Mouse (Mus musculus) MEL (cell line): ENCODE measurements around the gene Gosr2. TPM values are rescaled to one million over a fixed set of nuclear protein-coding genes. Genes with fewer than 3 reads are reported as not detected.

Experiments
- DNase-seq: peaks from one replicate; pipeline ENCODE4 v3.0.0; 2011; ENCODE audit warnings: low read depth, low spot score
- H3K27ac ChIP-seq: 2 replicates; pipeline ENCODE4 v1.5.1; 2012; ENCODE audit warnings: low read depth, mild to moderate bottlenecking, control low read depth, low read length, moderate library complexity; ENCODE audit not compliant: control insufficient read depth
- H3K27me3 ChIP-seq, 2 experiments: fragments of 150-350 bp in 1 of 2; sonication (generic) in 1 of 2; 2 replicates each; pipeline ENCODE4 v1.6.1; 2012; ENCODE audit warnings: low read length in 2 of 2, mild to moderate bottlenecking in 2 of 2, improper control_type of control experiment in 1 of 2, moderate library complexity in 1 of 2; ENCODE audit not compliant: insufficient read depth in 2 of 2, control insufficient read depth in 1 of 2
- H3K36me3 ChIP-seq, 2 experiments: 2 replicates each; pipeline ENCODE4 v1.6.1; 2012 to 2014; ENCODE audit warnings: low read length in 2 of 2, improper control_type of control experiment in 1 of 2, inconsistent platforms in 1 of 2, mild to moderate bottlenecking in 1 of 2; ENCODE audit not compliant: insufficient read depth in 2 of 2, control insufficient read depth in 1 of 2
- H3K4me1 ChIP-seq, 2 experiments: fragments of 150-350 bp in 1 of 2; sonication (generic) in 1 of 2; 2 replicates each; pipeline ENCODE4 v1.6.1; 2012; ENCODE audit warnings: low read length in 2 of 2, improper control_type of control experiment in 1 of 2, mild to moderate bottlenecking in 1 of 2; ENCODE audit not compliant: insufficient read depth in 2 of 2, control insufficient read depth in 1 of 2
- H3K4me3 ChIP-seq, 2 experiments: fragments of 150-350 bp in 1 of 2; sonication (generic) in 1 of 2; 2 replicates each; pipeline ENCODE4 v1.5.1; 2012; ENCODE audit warnings: low read depth in 2 of 2, low read length in 2 of 2, mild to moderate bottlenecking in 2 of 2, moderate library complexity in 2 of 2, control low read depth in 1 of 2, improper control_type of control experiment in 1 of 2; ENCODE audit not compliant: control insufficient read depth in 1 of 2, insufficient read depth in 1 of 2
- H3K79me2 ChIP-seq: 2 replicates; pipeline ENCODE4 v1.6.1; 2012; ENCODE audit warnings: mild to moderate bottlenecking, low read length, moderate library complexity; ENCODE audit not compliant: control insufficient read depth, poor library complexity, insufficient read depth
- H3K9ac ChIP-seq: 2 replicates; pipeline ENCODE4 v1.6.1; 2012; ENCODE audit warnings: low read depth, mild to moderate bottlenecking, control low read depth, low read length, moderate library complexity; ENCODE audit not compliant: control insufficient read depth, poor library complexity, severe bottlenecking
- H3K9me3 ChIP-seq: fragments of 150-350 bp; sonication (generic); replicated peaks from 2 replicates; pipeline ENCODE4 v1.6.1; 2012; ENCODE audit warnings: mild to moderate bottlenecking, low read length, improper control_type of control experiment, moderate library complexity; ENCODE audit not compliant: insufficient read depth
- BHLHE40 ChIP-seq: IDR thresholded peaks from 2 replicates; pipeline ENCODE4 v1.6.1; 2012; ENCODE audit warnings: low read depth, mild to moderate bottlenecking, inconsistent platforms, low read length, improper control_type of control experiment, borderline replicate concordance
- CHD1 ChIP-seq: IDR thresholded peaks from 2 replicates; pipeline ENCODE4 v1.6.1; 2012; ENCODE audit warnings: low read depth, mild to moderate bottlenecking, inconsistent platforms, low read length, improper control_type of control experiment
- CHD2 ChIP-seq: IDR thresholded peaks from 2 replicates; pipeline ENCODE4 v1.6.1; 2011; ENCODE audit warnings: low read length, improper control_type of control experiment
- CTCF ChIP-seq, 3 experiments: IDR thresholded peaks in 2 of 3; conservative IDR thresholded peaks in 1 of 3; 2 replicates each; pipeline ENCODE4 v1.5.1; 2011 to 2012; ENCODE audit warnings: low read length in 3 of 3, low read depth in 2 of 3, mild to moderate bottlenecking in 2 of 3, improper control_type of control experiment in 1 of 3, inconsistent platforms in 1 of 3, mixed read lengths in 1 of 3, moderate library complexity in 1 of 3; ENCODE audit not compliant: control insufficient read depth in 1 of 3, insufficient read depth in 1 of 3, poor library complexity in 1 of 3, severe bottlenecking in 1 of 3
- E2F4 ChIP-seq: IDR thresholded peaks from 2 replicates; pipeline ENCODE4 v1.6.1; 2011; ENCODE audit warnings: low read depth, low read length, improper control_type of control experiment, borderline replicate concordance
- ELF1 ChIP-seq: IDR thresholded peaks from 2 replicates; pipeline ENCODE4 v1.6.1; 2014; ENCODE audit warnings: low read depth, mild to moderate bottlenecking, inconsistent platforms, low read length, improper control_type of control experiment, moderate library complexity
- EP300 ChIP-seq, 2 experiments: IDR thresholded peaks; 2 replicates each; pipeline ENCODE4 v1.6.1; 2011; ENCODE audit warnings: improper control_type of control experiment in 2 of 2, low read length in 2 of 2, low read depth in 1 of 2, mild to moderate bottlenecking in 1 of 2
- GATA1 ChIP-seq: IDR thresholded peaks from 2 replicates; pipeline ENCODE4 v1.6.1; 2011; ENCODE audit warnings: low read depth, low read length, improper control_type of control experiment
- HCFC1 ChIP-seq: IDR thresholded peaks from 2 replicates; pipeline ENCODE4 v1.6.1; 2012; ENCODE audit warnings: low read depth, mild to moderate bottlenecking, inconsistent platforms, low read length, improper control_type of control experiment, moderate library complexity
- JUND ChIP-seq: IDR thresholded peaks from 2 replicates; pipeline ENCODE4 v1.6.1; 2011; ENCODE audit warnings: low read depth, mild to moderate bottlenecking, improper control_type of control experiment, low read length
- KAT2A ChIP-seq: conservative IDR thresholded peaks from 2 replicates; pipeline ENCODE4 v1.6.1; 2012; ENCODE audit warnings: low read depth, low read length, improper control_type of control experiment, inconsistent platforms
- MAFK ChIP-seq: IDR thresholded peaks from 2 replicates; pipeline ENCODE4 v1.6.1; 2011; ENCODE audit warnings: low read depth, mild to moderate bottlenecking, low read length, improper control_type of control experiment, borderline replicate concordance
- MAZ ChIP-seq: IDR thresholded peaks from 2 replicates; pipeline ENCODE4 v1.6.1; 2012; ENCODE audit warnings: low read depth, mild to moderate bottlenecking, inconsistent platforms, low read length, improper control_type of control experiment
- MXI1 ChIP-seq: IDR thresholded peaks from 2 replicates; pipeline ENCODE4 v1.6.1; 2011; ENCODE audit warnings: mild to moderate bottlenecking, low read depth, low read length, improper control_type of control experiment
- MYB ChIP-seq: IDR thresholded peaks from 2 replicates; pipeline ENCODE4 v1.6.1; 2011; ENCODE audit warnings: mild to moderate bottlenecking, low read depth, low read length, improper control_type of control experiment
- NELFE ChIP-seq: IDR thresholded peaks from 2 replicates; pipeline ENCODE4 v1.6.1; 2011; ENCODE audit warnings: low read depth, low read length, improper control_type of control experiment
- POLR2A ChIP-seq, 2 experiments: IDR thresholded peaks; 2 replicates each; pipeline ENCODE4 v1.6.1; 2011 to 2012; ENCODE audit warnings: low read length in 2 of 2, mild to moderate bottlenecking in 2 of 2, control low read depth in 1 of 2, improper control_type of control experiment in 1 of 2, low read depth in 1 of 2, moderate library complexity in 1 of 2; ENCODE audit not compliant: control insufficient read depth in 1 of 2, insufficient read depth in 1 of 2, poor library complexity in 1 of 2
- POLR2AphosphoS5 ChIP-seq: IDR thresholded peaks from 2 replicates; pipeline ENCODE4 v1.6.1; 2012; ENCODE audit warnings: low read depth, borderline replicate concordance, mild to moderate bottlenecking, inconsistent platforms, low read length, moderate library complexity, mixed read lengths
- SMC3 ChIP-seq: IDR thresholded peaks from 2 replicates; pipeline ENCODE4 v1.6.1; 2011; ENCODE audit warnings: low read depth, low read length, improper control_type of control experiment
- TAL1 ChIP-seq: IDR thresholded peaks from 2 replicates; pipeline ENCODE4 v1.6.1; 2012; ENCODE audit warnings: mild to moderate bottlenecking, inconsistent platforms, low read length, moderate library complexity, mixed read lengths
- TBP ChIP-seq: IDR thresholded peaks from 2 replicates; pipeline ENCODE4 v1.8.0; 2011; ENCODE audit warnings: low read depth, low read length, improper control_type of control experiment
- UBTF ChIP-seq: IDR thresholded peaks from 2 replicates; pipeline ENCODE4 v1.6.1; 2012; ENCODE audit warnings: low read depth, mild to moderate bottlenecking, inconsistent platforms, low read length, improper control_type of control experiment, moderate library complexity, borderline replicate concordance; ENCODE audit not compliant: insufficient read depth
- USF2 ChIP-seq, 2 experiments: IDR thresholded peaks; 2 replicates each; pipeline ENCODE4 v1.6.1; 2011 to 2012; ENCODE audit warnings: improper control_type of control experiment in 2 of 2, low read length in 2 of 2, borderline replicate concordance in 1 of 2, inconsistent platforms in 1 of 2, low read depth in 1 of 2, mild to moderate bottlenecking in 1 of 2; ENCODE audit not compliant: insufficient read depth in 1 of 2
- ZC3H11A ChIP-seq: IDR thresholded peaks from 2 replicates; pipeline ENCODE4 v1.6.1; 2012; ENCODE audit warnings: low read depth, mild to moderate bottlenecking, inconsistent platforms, low read length, improper control_type of control experiment
- ZKSCAN1 ChIP-seq: IDR thresholded peaks from 2 replicates; pipeline ENCODE4 v1.6.1; 2012; ENCODE audit warnings: low read depth, mild to moderate bottlenecking, inconsistent platforms, low read length, improper control_type of control experiment, moderate library complexity
- polyA plus RNA-seq, 2 experiments: library from polyadenylated mRNA; stranded (reverse) in 1 of 2; unstranded in 1 of 2; fragments of >175 nt in 1 of 2; fragments of >200 nt in 1 of 2; gene quantifications; 2 replicates each; pipeline versions ENCODE4 v1.2.1 to v1.2.4; 2012; ENCODE audit warnings: low replicate concordance in 2 of 2, low read depth in 1 of 2; ENCODE audit not compliant: insufficient read length in 2 of 2, insufficient read depth in 1 of 2, missing spikeins in 1 of 2
- total RNA-seq: library from RNA; depleted of rRNA; stranded (reverse); fragments of 300-350 nt; gene quantifications from 2 replicates; pipeline ENCODE4 v1.2.3, GENCODE M21; 2012

Gosr2 gene
- total and polyA plus RNA-seq, 3 experiments, result 101 to 149 TPM; not detected in 1

DNA sequence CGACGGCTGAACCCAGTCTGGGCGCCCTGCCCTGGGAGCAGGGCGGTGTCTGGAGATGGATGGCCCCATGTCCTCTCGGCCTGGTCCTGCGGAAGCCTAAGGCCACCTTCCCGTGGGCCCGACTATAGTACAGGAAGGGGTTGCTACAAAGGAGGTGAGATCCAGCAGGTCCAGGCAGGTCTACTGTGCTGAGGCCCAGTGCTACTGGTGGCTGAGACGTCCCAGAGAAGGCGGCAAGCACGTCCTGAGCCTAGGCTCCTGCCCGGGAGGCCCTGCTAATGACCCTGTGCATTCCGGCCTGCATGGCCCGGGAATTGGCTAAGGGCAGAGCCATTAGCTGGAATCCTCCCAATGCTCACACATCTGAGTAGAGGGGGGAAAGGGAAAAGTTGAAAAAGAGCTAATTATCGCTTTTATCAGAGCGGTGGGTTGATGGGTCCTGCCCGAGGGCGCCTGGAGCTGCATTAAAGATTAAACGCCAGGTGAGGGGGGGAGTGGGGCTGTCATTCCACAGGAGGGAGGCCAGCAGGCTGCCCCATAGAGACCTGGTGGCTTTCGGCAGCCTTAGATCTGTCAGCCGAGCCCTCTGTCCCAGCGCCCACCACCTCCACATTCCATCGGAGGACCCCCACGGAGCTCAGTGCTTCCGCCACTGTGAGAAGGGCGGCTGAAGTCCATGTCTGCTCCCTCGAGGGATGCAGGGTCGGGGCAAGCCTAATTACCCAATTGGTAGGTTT lies 14.3 kb upstream of the Gosr2 start:
- TF ChIP-seq MYB (no peak), SMC3 (no peak), CHD1 (no peak), GATA1 (no peak), MAFK (no peak), E2F4 (no peak), MXI1 (no peak), TAL1 (no peak), CHD2 (no peak), POLR2A (IDR thresholded peaks at IDR 0.05; ENCODE audit: control insufficient read depth in 1 of 2, insufficient read depth in 1 of 2, low read depth in 1 of 2, low read length in 2 of 2, poor library complexity in 1 of 2) (no peak), JUND (no peak), TBP (no peak), ZKSCAN1 (no peak), ELF1 (no peak)
- Histone ChIP-seq H3K4me3 (no peak overlapping the region), H3K4me1 (no peaks in the 10 kb centered on the region), H3K36me3 (no peaks in the 10 kb centered on the region), H3K79me2 (no peaks in the 10 kb centered on the region), H3K27ac (no peak overlapping the region), H3K9ac (no peak overlapping the region), H3K9me3 (no peaks in the 10 kb centered on the region), H3K27me3 (peaks cover 0 to 3% of the 10 kb centered on the region in 2 experiments; a peak in 2 of 4 replicates)
- DNase-seq, result no peak

DNA sequence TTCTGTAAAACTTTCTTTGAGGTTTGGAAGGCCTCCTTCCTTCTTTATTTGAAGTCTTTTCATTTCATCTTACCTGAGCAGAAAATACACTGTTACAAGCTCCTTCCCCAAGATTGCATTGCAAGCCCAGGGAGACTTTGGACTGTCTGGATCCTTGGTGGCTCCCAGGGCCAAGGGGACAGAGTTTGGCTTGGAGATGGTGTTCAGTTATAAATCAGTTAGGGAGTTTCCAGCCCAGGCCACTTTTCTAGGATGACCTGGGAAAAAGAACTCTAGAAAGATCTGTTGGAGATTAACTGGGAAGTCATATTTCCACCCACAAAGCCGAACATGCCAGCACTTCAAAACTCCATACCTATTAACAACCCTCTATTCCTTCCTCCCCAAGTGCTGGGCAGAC lies 12.3 kb upstream of the Gosr2 start:
- no peak overlapping the region for H3K4me3 ChIP-seq
- H3K27ac ChIP-seq, result no peak overlapping the region
- H3K9me3 ChIP-seq, result no peaks in the 10 kb centered on the region
- H3K4me1 ChIP-seq, result no peaks in the 10 kb centered on the region
- peaks cover 0 to 3% of the 10 kb centered on the region in 2 experiments; a peak in 3 of 4 replicates for H3K27me3 ChIP-seq
- no peaks in the 10 kb centered on the region for H3K79me2 ChIP-seq
- TF ChIP-seq POLR2AphosphoS5, result no peak
- TF ChIP-seq MAZ, result no peak
- TF ChIP-seq KAT2A, result no peak
- no peak for TF ChIP-seq TAL1
- TF ChIP-seq TBP, result no peak
- no peak for TF ChIP-seq HCFC1
- TF ChIP-seq SMC3, result no peak
- TF ChIP-seq UBTF, result no peak
- TF ChIP-seq ZC3H11A, result no peak
- TF ChIP-seq EP300 (IDR thresholded peaks at IDR 0.05; ENCODE audit: low read depth in 1 of 2, low read length in 2 of 2), result no peak
- TF ChIP-seq CTCF (IDR thresholded peaks at IDR 0.05 in 2 of 3, conservative IDR thresholded peaks at IDR 0.05 in 1 of 3; ENCODE audit: control insufficient read depth in 1 of 3, insufficient read depth in 1 of 3, low read depth in 2 of 3, low read length in 3 of 3, poor library complexity in 1 of 3, severe bottlenecking in 1 of 3), result no peak
- TF ChIP-seq MYB, result no peak
- TF ChIP-seq JUND, result no peak
- no peak for TF ChIP-seq BHLHE40
- TF ChIP-seq USF2 (IDR thresholded peaks at IDR 0.05; ENCODE audit: borderline replicate concordance in 1 of 2, insufficient read depth in 1 of 2, low read depth in 1 of 2, low read length in 2 of 2), result no peak
- TF ChIP-seq NELFE, result no peak
- DNase-seq, result no peak
- H3K36me3 ChIP-seq, result no peaks in the 10 kb centered on the region
- no peak overlapping the region for H3K9ac ChIP-seq
